Mouse (Mus musculus) midbrain, embryonic 13.5 days (tissue): ENCODE measurements at regions not wholly inside any gene's neighbourhood (a gene's known extent, or its start where the extent isn't known, plus 50 kb on each side); places are given as distances from the start of the nearest gene placed in this dataset.

ENCODE experiments used
- ATAC-seq: fragments of 200-750 bp; cut with Nextera tagmentation; 2 replicates; pipeline ENCODE4 v1.8.0; 2017; ENCODE audit warnings: mild to moderate bottlenecking, moderate TSS enrichment, moderate library complexity
- H3K27ac ChIP-seq: fragments of 300-500 bp; sonication (generic); 2 replicates; pipeline ENCODE4 v1.5.1; 2015; ENCODE audit warnings: inconsistent platforms, mild to moderate bottlenecking, moderate library complexity
- H3K27me3 ChIP-seq: fragments of 300-500 bp; sonication (generic); 2 replicates; pipeline ENCODE4 v1.6.1; 2015; ENCODE audit warnings: mild to moderate bottlenecking, inconsistent platforms
- H3K36me3 ChIP-seq: fragments of 300-500 bp; sonication (generic); 2 replicates; pipeline ENCODE4 v1.6.1; 2015; ENCODE audit warnings: mild to moderate bottlenecking, inconsistent platforms
- H3K4me1 ChIP-seq: fragments of 300-500 bp; sonication (generic); replicated peaks from 2 replicates; pipeline ENCODE4 v1.6.1; 2015; ENCODE audit warnings: inconsistent platforms
- H3K4me2 ChIP-seq: fragments of 300-500 bp; sonication (generic); replicated peaks from 2 replicates; pipeline ENCODE4 v1.6.1; 2015; ENCODE audit warnings: moderate library complexity, mild to moderate bottlenecking, inconsistent platforms
- H3K4me3 ChIP-seq: fragments of 300-500 bp; sonication (generic); replicated peaks from 2 replicates; pipeline ENCODE4 v1.5.1; 2015; ENCODE audit warnings: mild to moderate bottlenecking, inconsistent platforms
- H3K9ac ChIP-seq: fragments of 300-500 bp; sonication (generic); replicated peaks from 2 replicates; pipeline ENCODE4 v1.6.1; 2015; ENCODE audit warnings: mild to moderate bottlenecking, inconsistent platforms
- H3K9me3 ChIP-seq: fragments of 300-500 bp; sonication (generic); 2 replicates; pipeline ENCODE4 v1.6.1; 2016; ENCODE audit warnings: mild to moderate bottlenecking, inconsistent platforms
- WGBS: fragments of 180-500 bp; shearing (Covaris S2); methylation state at CpG from one replicate; pipeline ENCODE4 v1.1.7; 2015; 5-methylcytosine and 5-hydroxymethylcytosine counted together

- peak; percentile 72 for ATAC-seq
- Histone ChIP-seq H3K36me3 (no peaks in the 10 kb centered on the region), H3K27me3 (no peaks in the 10 kb centered on the region), H3K4me3 (no peak overlapping the region), H3K4me2 (no peak overlapping the region), H3K9me3 (peaks cover 5% of the 10 kb centered on the region; the same call in 1 of the 2 replicates), H3K4me1 (peaks cover 21% of the 10 kb centered on the region), H3K9ac (no peak overlapping the region), H3K27ac (no peak overlapping the region)
- 45% methylated on average over 6 of the region's 6 CpGs for WGBS
Measured at GRCm38 (mm10) chr7:68686396-68687139, 62.5 kb downstream of the Arrdc4 start.

- peaks cover 28% of the 10 kb centered on the region for H3K4me1 ChIP-seq
- no peak overlapping the region for H3K27ac ChIP-seq
- WGBS = 80% methylated on average over 5 of the region's 5 CpGs
- H3K9ac ChIP-seq = no peak overlapping the region
- H3K4me2 ChIP-seq = no peak overlapping the region
- no peak overlapping the region for H3K4me3 ChIP-seq
- H3K27me3 ChIP-seq = no peaks in the 10 kb centered on the region
- H3K9me3 ChIP-seq = no peaks in the 10 kb centered on the region
- ATAC-seq = no peak
- no peaks in the 10 kb centered on the region for H3K36me3 ChIP-seq
Measured at GRCm38 (mm10) chr7:68682929-68683643, 66.0 kb downstream of the Arrdc4 start.

- H3K4me3 ChIP-seq = no peak overlapping the region
- no peak overlapping the region for H3K9ac ChIP-seq
- ATAC-seq = no peak
- WGBS = 53% methylated on average over 6 of the region's 6 CpGs
- H3K27ac ChIP-seq = no peak overlapping the region
- H3K27me3 ChIP-seq = no peaks in the 10 kb centered on the region
- H3K36me3 ChIP-seq = no peaks in the 10 kb centered on the region
- H3K4me1 ChIP-seq = peaks cover 26% of the 10 kb centered on the region
- no peak overlapping the region for H3K4me2 ChIP-seq
- H3K9me3 ChIP-seq = no peaks in the 10 kb centered on the region
Measured at GRCm38 (mm10) chr7:68682318-68682728, 66.7 kb downstream of the Arrdc4 start.

GRCm38 (mm10) chr7:68679770-68680169 is 69.3 kb downstream of the Arrdc4 start:
- Histone ChIP-seq H3K9me3 (no peaks in the 10 kb centered on the region), H3K9ac (no peak overlapping the region), H3K36me3 (no peaks in the 10 kb centered on the region), H3K27ac (0 out of 2 replicates have a peak overlapping the region, but pooled peaks have one; percentile 19), H3K4me1 (peaks cover 13% of the 10 kb centered on the region; the same call in 1 of the 2 replicates), H3K4me2 (no peak overlapping the region), H3K4me3 (no peak overlapping the region), H3K27me3 (no peaks in the 10 kb centered on the region)
- 77% methylated on average over 3 of the region's 3 CpGs for WGBS
- ATAC-seq = no peak

GRCm38 (mm10) chr7:68667790-68668732 is 81.0 kb downstream of the Arrdc4 start:
- whole genome bisulfite sequencing = 70% methylated on average over 12 of the region's 12 CpGs
- no peak for ATAC-seq
- H3K27me3 ChIP-seq = no peaks in the 10 kb centered on the region

DNA sequence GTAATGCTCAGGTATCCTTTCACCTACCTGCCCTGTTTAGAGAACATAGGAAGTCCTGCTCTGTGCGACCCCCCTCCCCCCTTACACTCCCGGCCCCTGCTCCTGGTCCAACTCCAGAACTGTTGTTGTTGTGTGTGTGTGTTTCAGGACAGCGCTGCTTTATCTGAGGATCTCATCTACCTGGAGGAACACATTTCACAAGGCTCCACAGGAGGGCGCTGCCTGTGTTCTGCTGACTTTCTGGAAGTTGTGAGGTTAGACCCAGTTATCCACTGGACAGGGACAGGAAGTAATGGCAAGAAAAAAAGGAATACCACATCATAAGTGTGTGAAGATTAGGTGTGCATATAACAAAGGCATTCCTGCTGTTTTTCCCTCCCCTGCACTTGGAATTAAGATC is 81.8 kb downstream of the Arrdc4 start:
- Histone ChIP-seq H3K9me3 (no peaks in the 10 kb centered on the region), H3K27me3 (no peaks in the 10 kb centered on the region), H3K4me2 (no peak overlapping the region), H3K4me1 (no peaks in the 10 kb centered on the region), H3K4me3 (no peak overlapping the region), H3K27ac (no peak overlapping the region), H3K9ac (no peak overlapping the region), H3K36me3 (no peaks in the 10 kb centered on the region)
- no peak for ATAC-seq
- 60% methylated on average over 4 of the region's 4 CpGs for WGBS

More at GRCm38 (mm10) chr7:68667790-68668732, 81.0 kb downstream of the Arrdc4 start:
- no peak overlapping the region for H3K9ac ChIP-seq
- no peaks in the 10 kb centered on the region for H3K4me1 ChIP-seq
- no peak overlapping the region for H3K27ac ChIP-seq
- H3K4me2 ChIP-seq = no peak overlapping the region
- H3K9me3 ChIP-seq = no peaks in the 10 kb centered on the region
- no peaks in the 10 kb centered on the region for H3K36me3 ChIP-seq
- no peak overlapping the region for H3K4me3 ChIP-seq

- Histone ChIP-seq H3K27ac (no peak overlapping the region), H3K4me3 (no peak overlapping the region), H3K4me2 (no peak overlapping the region), H3K36me3 (no peaks in the 10 kb centered on the region), H3K9me3 (no peaks in the 10 kb centered on the region), H3K27me3 (no peaks in the 10 kb centered on the region), H3K9ac (no peak overlapping the region), H3K4me1 (no peaks in the 10 kb centered on the region)
- ATAC-seq = no peak
Measured at GRCm38 (mm10) chr7:68656354-68656753, 92.7 kb downstream of the Arrdc4 start.

- no peak overlapping the region for H3K4me3 ChIP-seq
- no peaks in the 10 kb centered on the region for H3K9me3 ChIP-seq
- H3K27me3 ChIP-seq = no peaks in the 10 kb centered on the region
- H3K27ac ChIP-seq = no peak overlapping the region
- H3K9ac ChIP-seq = no peak overlapping the region
- no peaks in the 10 kb centered on the region for H3K4me1 ChIP-seq
- no peaks in the 10 kb centered on the region for H3K36me3 ChIP-seq
- no peak for ATAC-seq
- WGBS = 64% methylated on average over 1 of the region's 1 CpGs
- no peak overlapping the region for H3K4me2 ChIP-seq
Measured at GRCm38 (mm10) chr7:68653534-68653933, 95.5 kb downstream of the Arrdc4 start.

- Histone ChIP-seq H3K4me2 (no peak overlapping the region), H3K27ac (no peak overlapping the region), H3K4me3 (no peak overlapping the region), H3K9ac (no peak overlapping the region), H3K9me3 (no peaks in the 10 kb centered on the region), H3K27me3 (no peaks in the 10 kb centered on the region), H3K36me3 (no peaks in the 10 kb centered on the region), H3K4me1 (no peaks in the 10 kb centered on the region)
- ATAC-seq = no peak
- 74% methylated on average over 4 of the region's 4 CpGs for WGBS
Measured at GRCm38 (mm10) chr7:68651418-68651817, 97.6 kb downstream of the Arrdc4 start.

- ATAC-seq = no peak
Measured at GRCm38 (mm10) chr7:68637556-68638215, 111.4 kb downstream of the Arrdc4 start.

GRCm38 (mm10) chr7:68621080-68621479 is 128.0 kb downstream of the Arrdc4 start:
- no peaks in the 10 kb centered on the region for H3K9me3 ChIP-seq
- no peak overlapping the region for H3K4me2 ChIP-seq
- H3K36me3 ChIP-seq = no peaks in the 10 kb centered on the region
- no peak overlapping the region for H3K27ac ChIP-seq
- WGBS = 95% methylated on average over 3 of the region's 3 CpGs
- ATAC-seq = no peak
- H3K4me3 ChIP-seq = no peak overlapping the region
- H3K4me1 ChIP-seq = no peaks in the 10 kb centered on the region
- no peaks in the 10 kb centered on the region for H3K27me3 ChIP-seq
- no peak overlapping the region for H3K9ac ChIP-seq

More at GRCm38 (mm10) chr7:68637556-68638215, 111.4 kb downstream of the Arrdc4 start:
- Histone ChIP-seq H3K4me2 (no peak overlapping the region), H3K9me3 (no peaks in the 10 kb centered on the region), H3K9ac (no peak overlapping the region), H3K36me3 (no peaks in the 10 kb centered on the region), H3K4me3 (no peak overlapping the region), H3K4me1 (no peaks in the 10 kb centered on the region), H3K27me3 (no peaks in the 10 kb centered on the region), H3K27ac (no peak overlapping the region)
- 89% methylated on average over 7 of the region's 7 CpGs for WGBS
